8 mouse cellular contexts compared by ENCODE assay signal in genomic region chr12:9569971-9570370, GRCm38 (mm10). TPM values are rescaled to one million over a fixed set of nuclear protein-coding genes. Genes with fewer than 3 reads are reported as not detected.
DNase-seq lines count a peak whose midpoint lies in the region; ATAC-seq and TF ChIP-seq lines count a peak whose summit lies in the region.

Gene Osr1, plus strand, starts transcription at chr12:9570116.

- TF ChIP-seq CTCF in liver, adult 2 months (IDR thresholded peaks at IDR 0.05; ENCODE audit: low read depth, low read length), result peak; percentile 59

- no peak for TF ChIP-seq POLR2A in liver, adult 2 months (IDR thresholded peaks at IDR 0.05; ENCODE audit: extremely low read depth, insufficient read depth, low read length)

- no peaks in the 10 kb centered on the region for H3K36me3 ChIP-seq in intestine, embryonic 14.5 days (ENCODE audit: control insufficient read depth, insufficient read depth, low read length)
- no peaks in the 10 kb centered on the region for H3K36me3 ChIP-seq in liver, adult 2 months (ENCODE audit: control insufficient read depth, insufficient read depth, low read length)
- no peaks in the 10 kb centered on the region for H3K36me3 ChIP-seq in midbrain, embryonic 16.5 days (ENCODE audit: control insufficient read depth, insufficient read depth, low read length)

- no peaks in the 10 kb centered on the region for H3K79me2 ChIP-seq in liver, adult 2 months (ENCODE audit: control insufficient read depth, insufficient read depth, low read length)

- H3K27me3 ChIP-seq in intestine, embryonic 14.5 days (replicated peaks; ENCODE audit: control insufficient read depth, insufficient read depth, low read length), result peaks cover 52% of the 10 kb centered on the region
- H3K27me3 ChIP-seq in liver, adult 2 months (ENCODE audit: control insufficient read depth, insufficient read depth, low read length), result peaks cover 10% of the 10 kb centered on the region; the same call in 1 of the 2 replicates
- H3K27me3 ChIP-seq in midbrain, embryonic 16.5 days (ENCODE audit: control insufficient read depth, insufficient read depth, low read depth, low read length), result peaks cover 54% of the 10 kb centered on the region

- peak within 1 kb of the TSS; percentile 75 for H3K4me2 ChIP-seq in intestine, embryonic 14.5 days (ENCODE audit: low read length)
- peak within 1 kb of the TSS; percentile 47 for H3K4me2 ChIP-seq in midbrain, embryonic 16.5 days (ENCODE audit: low read length)

- no peak for ATAC-seq in intestine, embryonic 14.5 days (replicated peaks; ENCODE audit: low FRiP score, low TSS enrichment, low read depth)
- ATAC-seq in midbrain, embryonic 16.5 days, result peak; percentile 67

- H3K9ac ChIP-seq in intestine, embryonic 14.5 days (ENCODE audit: low read length), result 0 out of 2 replicates have a peak within 1 kb of the TSS, but pooled peaks have one; percentile 22
- no peak within 1 kb of the TSS for H3K9ac ChIP-seq in liver, adult 2 months (ENCODE audit: low read depth, low read length)
- no peak within 1 kb of the TSS for H3K9ac ChIP-seq in midbrain, embryonic 16.5 days (ENCODE audit: low read depth, low read length)

- WGBS in intestine, embryonic 14.5 days, result 1% methylated on average over 15 of the region's 15 CpGs
- WGBS in liver, adult 2 months, result under 1% methylated on average over 15 of the region's 15 CpGs
- WGBS in midbrain, embryonic 16.5 days, result under 1% methylated on average over 15 of the region's 15 CpGs

- peak within 1 kb of the TSS; percentile 37 for H3K4me3 ChIP-seq in intestine, embryonic 14.5 days (ENCODE audit: low read depth, low read length)
- H3K4me3 ChIP-seq in liver, adult 2 months (ENCODE audit: insufficient read depth, low read depth, low read length), result peak within 1 kb of the TSS; percentile 25
- peak within 1 kb of the TSS; percentile 22 for H3K4me3 ChIP-seq in midbrain, embryonic 16.5 days (ENCODE audit: low read depth, low read length)

- peak; percentile 57 for DNase-seq in ovary, postnatal 36 days (ENCODE audit: low spot score)
- DNase-seq in ovary, postnatal 10 days (ENCODE audit: low spot score), result no peak
- peak; percentile 80 to 83 for DNase-seq in cerebellum, postnatal 14 days
- peak; percentile 68 for DNase-seq in gastrocnemius, postnatal 10 days
- peak; percentile 89 for DNase-seq in intestine, embryonic 14.5 days (ENCODE audit: low spot score)
- DNase-seq in liver, adult 2 months (ENCODE audit: extremely low read depth, low read depth, low spot score), result peak; percentile 18
- DNase-seq in thymus, postnatal 4 days, result peak; percentile 68

- no peaks in the 10 kb centered on the region for H3K9me3 ChIP-seq in intestine, embryonic 14.5 days (ENCODE audit: control insufficient read depth, low read length)
- H3K9me3 ChIP-seq in midbrain, embryonic 16.5 days (replicated peaks; ENCODE audit: control insufficient read depth, low read length, poor library complexity, severe bottlenecking), result no peaks in the 10 kb centered on the region

- H3K27ac ChIP-seq in intestine, embryonic 14.5 days (ENCODE audit: low read depth), result no peak within 1 kb of the TSS
- no peak within 1 kb of the TSS for H3K27ac ChIP-seq in liver, adult 2 months (replicated peaks; ENCODE audit: insufficient read depth, low read depth, low read length)
- no peak within 1 kb of the TSS for H3K27ac ChIP-seq in midbrain, embryonic 16.5 days (ENCODE audit: low read length)

- H3K4me1 ChIP-seq in intestine, embryonic 14.5 days (replicated peaks; ENCODE audit: control insufficient read depth, insufficient read depth, low read length), result peaks cover 5% of the 10 kb centered on the region
- H3K4me1 ChIP-seq in liver, adult 2 months (ENCODE audit: control insufficient read depth, insufficient read depth, low read length), result no peaks in the 10 kb centered on the region
- H3K4me1 ChIP-seq in midbrain, embryonic 16.5 days (ENCODE audit: control insufficient read depth, insufficient read depth, low read length), result peaks cover 11% of the 10 kb centered on the region; the same call in 1 of the 2 replicates

RNA-seq across cellular contexts. Expression of gene Osr1, which starts in this region (rescaled TPM):
- 1 to 10 TPM; 5.5 to 6.4 TPM for total RNA-seq in gastrocnemius, postnatal 10 days (2021)
- polyA plus RNA-seq in intestine, embryonic 14.5 days (2014; fragmentation: Nextera tagmentation; extraction: Ambion mirVana), result 52.3 and 55.6 TPM in 2 replicates
- not detected in 2 replicates for total RNA-seq in liver, adult 2 months (2014; rRNA removed)
- polyA plus RNA-seq in liver, adult 2 months (2012; rRNA removed), result not detected in 2 replicates
- 5.8 and 7.8 TPM in 2 replicates for polyA plus RNA-seq in midbrain, embryonic 16.5 days (2015; fragmentation: Nextera tagmentation; extraction: Ambion mirVana)

Comparison
In these comparisons a context has a peak if more than half of its experiments do, and no peak if none do; other contexts are left out.
1. Peak in DNase-seq and H3K4me3 ChIP-seq in liver, adult 2 months; RNA of the gene not detected or under 1 TPM.